Mouse (Mus musculus) ES-E14 (cell line): ENCODE data around the gene Hint3. TPM values are rescaled to one million over a fixed set of nuclear protein-coding genes. Genes with fewer than 3 reads are reported as not detected.

Experiments used
- DNase-seq: peaks from one replicate; pipeline ENCODE4 v3.0.0-alpha.2; 2013; ENCODE audit warnings: low read depth, low spot score
- H3K27ac ChIP-seq: 2 replicates; pipeline ENCODE4 v1.5.1; 2012; ENCODE audit warnings: low read depth, mild to moderate bottlenecking, low read length, moderate library complexity, mixed read lengths; ENCODE audit not compliant: poor library complexity, insufficient read depth, severe bottlenecking
- H3K36me3 ChIP-seq: 2 replicates; pipeline ENCODE4 v1.6.1; 2012; ENCODE audit warnings: mild to moderate bottlenecking, low read length, moderate library complexity, mixed read lengths; ENCODE audit not compliant: control insufficient read depth, poor library complexity, insufficient read depth, severe bottlenecking
- H3K4me1 ChIP-seq, 2 experiments: fragments of 150-350 bp in 1 of 2; sonication (generic) in 1 of 2; 2 replicates each; pipeline ENCODE4 v1.6.1; 2012; ENCODE audit warnings: low read length in 2 of 2, mild to moderate bottlenecking in 1 of 2, mixed read lengths in 1 of 2; ENCODE audit not compliant: control insufficient read depth in 2 of 2, insufficient read depth in 2 of 2, poor library complexity in 1 of 2
- H3K4me3 ChIP-seq, 2 experiments: fragments of 150-350 bp in 1 of 2; sonication (generic) in 1 of 2; 2 replicates each; pipeline ENCODE4 v1.5.1; 2012; ENCODE audit warnings: low read length in 2 of 2, low read depth in 1 of 2, mild to moderate bottlenecking in 1 of 2, mixed read lengths in 1 of 2; ENCODE audit not compliant: insufficient read depth in 1 of 2, poor library complexity in 1 of 2, severe bottlenecking in 1 of 2
- H3K9ac ChIP-seq: 2 replicates; pipeline ENCODE4 v1.6.1; 2012; ENCODE audit warnings: low read depth, mild to moderate bottlenecking, low read length, mixed read lengths; ENCODE audit not compliant: poor library complexity, insufficient read depth, severe bottlenecking
- H3K9me3 ChIP-seq: fragments of 150-350 bp; sonication (generic); 2 replicates; pipeline ENCODE4 v1.6.1; 2012; ENCODE audit warnings: low read depth, mild to moderate bottlenecking, low read length; ENCODE audit not compliant: control insufficient read depth, insufficient read depth
- CHD2 ChIP-seq: IDR thresholded peaks from 2 replicates; pipeline ENCODE4 v1.6.1; 2014; ENCODE audit warnings: mild to moderate bottlenecking, low read depth, low read length, inconsistent platforms
- HCFC1 ChIP-seq: IDR thresholded peaks from 2 replicates; pipeline ENCODE4 v1.6.1; 2012; ENCODE audit warnings: low read length, inconsistent platforms, borderline replicate concordance; ENCODE audit not compliant: insufficient read depth
- MAFK ChIP-seq: IDR thresholded peaks from 2 replicates; pipeline ENCODE4 v1.6.1; 2014; ENCODE audit warnings: mild to moderate bottlenecking, low read depth, low read length, inconsistent platforms; ENCODE audit not compliant: insufficient read depth
- ZC3H11A ChIP-seq: IDR thresholded peaks from 2 replicates; pipeline ENCODE4 v1.6.1; 2012; ENCODE audit warnings: low read depth, mild to moderate bottlenecking, inconsistent platforms, low read length, borderline replicate concordance
- ZNF384 ChIP-seq: IDR thresholded peaks from 2 replicates; pipeline ENCODE4 v1.6.1; 2012; ENCODE audit warnings: low read depth, low read length, inconsistent platforms
- in situ Hi-C, 2 experiments: fragments of 600-800 bp; cut with MboI; formaldehyde crosslinking; loops; one replicate each; pipeline ENCODE4 v1.15.1; 2025; ENCODE audit warnings: low sequenced_read_pairs in 2 of 2, inconsistent platforms in 1 of 2; ENCODE audit not compliant: unreplicated experiment in 2 of 2
- total RNA-seq: library from RNA; depleted of rRNA; stranded (reverse); fragments of 300-350 nt; gene quantifications from 2 replicates; pipeline ENCODE4 v1.2.3, GENCODE M21; 2012

Gene Hint3
- total RNA-seq, 1 experiment, result 15.0 TPM

DNA sequence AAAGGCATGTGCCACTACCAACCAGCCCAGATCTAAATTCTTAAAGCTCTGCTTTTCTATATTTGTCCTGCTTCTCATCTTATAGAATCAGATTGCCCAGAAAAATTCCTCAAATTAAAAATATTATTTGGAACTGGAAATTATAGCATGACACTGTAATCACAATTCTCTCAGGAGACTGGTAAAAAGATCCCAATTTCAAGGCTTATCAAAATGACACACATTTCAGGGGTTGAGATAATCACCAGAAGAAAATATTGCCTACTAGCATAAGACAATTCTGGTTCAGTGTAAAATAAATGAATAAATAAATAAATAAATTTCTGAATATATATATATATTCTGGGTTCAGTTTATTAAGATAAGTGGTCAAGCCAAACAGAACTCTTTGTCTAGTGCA is 19.8 kb downstream of the Hint3 start:
- H3K9ac ChIP-seq, result no peak overlapping the region
- H3K4me1 ChIP-seq, result no peaks in the 10 kb centered on the region
- no peaks in the 10 kb centered on the region for H3K36me3 ChIP-seq
- H3K27ac ChIP-seq, result no peak overlapping the region
- in situ Hi-C loops, result loop anchor here in 1 of 2 experiments (25.0 kb wide), 1 partner anchor 703 kb away; the partner anchor contains the start of gene Hddc2
- DNase-seq, result no peak
- H3K4me3 ChIP-seq, result no peak overlapping the region
- no peaks in the 10 kb centered on the region for H3K9me3 ChIP-seq
- no peak for TF ChIP-seq ZC3H11A
- no peak for TF ChIP-seq CHD2
- no peak for TF ChIP-seq HCFC1
- TF ChIP-seq ZNF384, result no peak
- no peak for TF ChIP-seq MAFK

DNA sequence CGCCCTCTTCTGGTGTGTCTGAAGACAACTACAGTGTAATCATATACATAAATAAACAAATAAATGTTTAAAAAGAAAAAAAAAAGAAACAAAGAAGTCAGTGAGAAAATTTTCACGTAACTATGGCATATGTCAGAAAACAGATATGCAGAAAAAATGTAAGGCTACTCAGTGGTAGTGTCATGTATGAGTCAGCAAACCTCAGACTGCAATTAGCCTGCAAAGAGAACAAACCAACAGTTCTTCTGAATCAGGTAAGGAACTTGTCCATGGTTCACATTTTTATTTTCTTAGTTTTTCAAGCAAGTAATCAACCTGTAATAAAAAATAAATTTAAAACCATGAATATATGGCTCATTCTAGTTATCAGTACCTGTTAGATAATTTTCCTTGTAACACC is 21.3 kb downstream of the Hint3 start:
- no peak overlapping the region for H3K27ac ChIP-seq
- H3K9me3 ChIP-seq, result no peaks in the 10 kb centered on the region
- no peak overlapping the region for H3K9ac ChIP-seq
- TF ChIP-seq MAFK (no peak), HCFC1 (no peak), CHD2 (no peak), ZNF384 (no peak), ZC3H11A (no peak)
- H3K4me3 ChIP-seq, result no peak overlapping the region
- no peak for DNase-seq
- H3K36me3 ChIP-seq, result no peaks in the 10 kb centered on the region
- H3K4me1 ChIP-seq, result no peaks in the 10 kb centered on the region
- in situ Hi-C loops, result loop anchor here in 1 of 2 experiments (25.0 kb wide), 1 partner anchor 704 kb away; the partner anchor contains the start of gene Hddc2

DNA sequence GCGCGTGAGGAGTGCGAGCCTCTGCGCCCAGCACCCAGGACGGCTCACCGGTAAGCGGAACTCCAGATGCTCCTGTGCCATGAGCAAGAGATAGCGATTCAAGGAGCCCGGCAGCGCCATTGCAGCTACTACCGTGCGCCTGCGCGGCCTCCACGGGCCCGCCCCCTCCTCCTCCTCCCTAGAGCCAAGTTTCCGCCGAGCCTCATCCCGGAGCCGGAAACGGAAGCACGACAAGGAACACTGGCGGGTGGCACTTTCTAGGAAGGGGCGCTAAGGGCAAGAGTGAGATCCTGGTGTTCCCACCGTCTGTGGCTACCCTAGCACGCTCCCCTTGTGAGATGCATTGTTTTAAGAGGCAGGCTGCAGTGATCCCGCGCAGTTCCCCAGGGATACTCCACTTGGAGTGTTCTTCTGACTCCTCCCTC is 28.9 kb downstream of the Hint3 start, which contains the start of gene Trmt11:
TSS of gene Trmt11 (minus strand) at position 208 of the 425 bp plus-strand sequence.
- H3K27ac ChIP-seq, result peak within 1 kb of the TSS; percentile 74
- peak within 1 kb of the TSS; percentile 91 for H3K9ac ChIP-seq
- in situ Hi-C loops, result loop anchor here in 1 of 2 experiments (25.0 kb wide), 1 partner anchor 712 kb away; the partner anchor contains the start of gene Hddc2
- TF ChIP-seq ZNF384 (no peak), HCFC1 (peak; percentile 48; the same call in 1 of the 2 replicates), ZC3H11A (no peak), CHD2 (no peak), MAFK (0 out of 2 replicates have a peak, but pooled peaks have one; percentile 6)
- DNase-seq, result peak; percentile 81
- H3K4me1 ChIP-seq, result peaks cover 0 to 2% of the 10 kb centered on the region in 2 experiments; a peak in 1 of 4 replicates
- no peaks in the 10 kb centered on the region for H3K9me3 ChIP-seq
- peaks cover 8% of the 10 kb centered on the region for H3K36me3 ChIP-seq
- H3K4me3 ChIP-seq, result peak within 1 kb of the TSS; percentile 86 to 99

DNA sequence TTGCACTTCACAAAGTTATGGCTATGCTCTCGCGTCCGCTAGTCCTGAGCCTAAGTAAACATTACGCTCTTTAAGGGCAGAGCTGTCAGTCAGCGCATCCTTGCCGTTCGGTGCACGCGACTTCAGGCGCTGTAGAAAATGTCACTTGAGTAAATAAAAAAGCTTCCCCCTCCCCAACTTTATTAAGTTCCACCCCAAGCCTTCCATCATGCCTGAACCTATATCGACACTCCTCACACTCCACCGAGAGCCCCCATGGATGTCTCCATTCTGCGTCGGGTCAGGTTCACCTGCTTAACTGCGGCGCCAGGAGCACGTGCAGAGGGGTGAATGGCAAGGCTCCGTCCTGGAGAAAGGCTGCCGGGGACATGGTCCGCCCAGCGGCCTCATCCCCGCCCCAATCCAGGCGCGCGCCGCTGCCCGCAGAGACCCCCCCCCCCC is 29.3 kb downstream of the Hint3 start:
- Histone ChIP-seq H3K9ac (peak overlapping the region; percentile 91), H3K4me3 (peak overlapping the region; percentile 86 to 99), H3K36me3 (peaks cover 10% of the 10 kb centered on the region), H3K9me3 (no peaks in the 10 kb centered on the region), H3K27ac (peak overlapping the region; percentile 74; the same call in 1 of the 2 replicates), H3K4me1 (peaks cover 0 to 2% of the 10 kb centered on the region in 2 experiments; a peak in 1 of 4 replicates)
- in situ Hi-C loops, result loop anchor here in 1 of 2 experiments (25.0 kb wide), 1 partner anchor 712 kb away; the partner anchor contains the start of gene Hddc2
- TF ChIP-seq ZNF384 (no peak), HCFC1 (no peak; the same call in 1 of the 2 replicates), MAFK (no peak), CHD2 (no peak), ZC3H11A (no peak)
- DNase-seq, result peak; percentile 40

DNA sequence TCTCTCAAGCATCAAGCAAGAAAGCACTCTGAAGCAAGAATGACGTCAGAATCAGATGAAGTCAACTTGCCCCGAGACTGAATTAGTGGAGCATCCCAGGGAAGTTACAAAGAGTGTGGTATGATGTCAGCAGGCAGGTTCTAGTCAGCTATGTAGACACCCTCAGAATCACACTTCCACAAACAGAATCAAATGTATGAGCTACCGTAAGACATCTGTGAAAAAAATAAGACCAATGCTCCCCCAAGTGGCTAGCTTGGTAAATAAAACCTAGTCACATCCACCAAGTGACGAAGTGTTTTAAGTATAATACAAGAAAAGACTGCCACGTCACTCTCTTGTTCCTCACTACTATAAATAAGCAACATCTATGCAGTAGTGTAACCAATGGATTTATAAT is 42.4 kb downstream of the Hint3 start:
- no peak overlapping the region for H3K27ac ChIP-seq
- no peaks in the 10 kb centered on the region for H3K9me3 ChIP-seq
- H3K36me3 ChIP-seq, result peaks cover 13% of the 10 kb centered on the region
- DNase-seq, result no peak
- no peak overlapping the region for H3K4me3 ChIP-seq
- no peaks in the 10 kb centered on the region for H3K4me1 ChIP-seq
- TF ChIP-seq ZC3H11A (no peak), ZNF384 (no peak), MAFK (no peak), HCFC1 (no peak), CHD2 (no peak)
- H3K9ac ChIP-seq, result no peak overlapping the region
- in situ Hi-C loops, result no loop called here
